Mouse (Mus musculus) ES-CJ7 (cell line): ENCODE data around the gene Gm853.
"Not testable (repeated sequence)": the region's sequence is repeated elsewhere in the genome, so short reads cannot be mapped to it uniquely, and the experiment has no call there.

Experiments used
- DNase-seq: peaks from one replicate; pipeline ENCODE4 v3.0.0; 2011; ENCODE audit warnings: low read depth, low spot score

Gm853 gene

GRCm38 (mm10) chr4:130222179-130222578 is at the start of gene Gm853:
Gene Gm853 (minus strand): TSS chr4:130222401.
- no peak for DNase-seq

- DNase-seq = no peak
These were observed 48.6 kb upstream of the Gm853 start for GRCm38 (mm10) chr4:130270611-130271347.

- no peak for DNase-seq
These were observed 47.9 kb upstream of the Gm853 start for GRCm38 (mm10) chr4:130270089-130270488.

GRCm38 (mm10) chr4:130268736-130269135 is 46.5 kb upstream of the Gm853 start:
- no peak for DNase-seq

GRCm38 (mm10) chr4:130267069-130267468 is 44.9 kb upstream of the Gm853 start:
- DNase-seq = no peak

- DNase-seq = peak; percentile 59
These were observed 44.4 kb upstream of the Gm853 start for GRCm38 (mm10) chr4:130266601-130267000.

GRCm38 (mm10) chr4:130264698-130265349 is 42.6 kb upstream of the Gm853 start:
- DNase-seq = peak; percentile 83

GRCm38 (mm10) chr4:130264131-130264530 is 41.9 kb upstream of the Gm853 start:
- DNase-seq = no peak

GRCm38 (mm10) chr4:130260406-130260805 is 38.2 kb upstream of the Gm853 start:
- peak; percentile 55 for DNase-seq

GRCm38 (mm10) chr4:130252441-130253157 is 30.4 kb upstream of the Gm853 start:
- peak; percentile 85 for DNase-seq

- DNase-seq = peak; percentile 46
These were observed 29.6 kb upstream of the Gm853 start for GRCm38 (mm10) chr4:130251763-130252162.

GRCm38 (mm10) chr4:130251172-130251705 is 29.0 kb upstream of the Gm853 start:
- peak; percentile 58 for DNase-seq

- DNase-seq = no peak
These were observed 26.4 kb upstream of the Gm853 start for GRCm38 (mm10) chr4:130248636-130249035.

- peak; percentile 94 for DNase-seq
These were observed 23.9 kb upstream of the Gm853 start for GRCm38 (mm10) chr4:130246132-130246531.

- no peak for DNase-seq
These were observed 22.5 kb upstream of the Gm853 start for GRCm38 (mm10) chr4:130244749-130245148.

- DNase-seq = not testable (repeated sequence)
These were observed 21.4 kb upstream of the Gm853 start for GRCm38 (mm10) chr4:130243621-130244020.

GRCm38 (mm10) chr4:130242956-130243355 is 20.8 kb upstream of the Gm853 start:
- no peak for DNase-seq

- peak; percentile 68 for DNase-seq
These were observed 18.5 kb upstream of the Gm853 start for GRCm38 (mm10) chr4:130240695-130241094.

- DNase-seq = no peak
These were observed 15.4 kb upstream of the Gm853 start for GRCm38 (mm10) chr4:130237607-130238006.

GRCm38 (mm10) chr4:130236361-130236760 is 14.2 kb upstream of the Gm853 start:
- no peak for DNase-seq

GRCm38 (mm10) chr4:130224071-130224470 is 1.9 kb upstream of the Gm853 start:
- no peak for DNase-seq

- DNase-seq = no peak
These were observed 2.0 kb downstream of the Gm853 start for GRCm38 (mm10) chr4:130220176-130220575.
